Mouse (Mus musculus) embryonic fibroblast, embryonic 13.5 days (primary cell): Measurements from ENCODE around the gene Ddias.

ENCODE experiments used
- CTCF ChIP-seq: IDR thresholded peaks from 2 replicates; pipeline ENCODE4 v1.5.1; 2011; ENCODE audit warnings: mild to moderate bottlenecking, control low read depth, low read length, moderate library complexity, borderline replicate concordance; ENCODE audit not compliant: insufficient read depth
- POLR2A ChIP-seq: IDR thresholded peaks from 2 replicates; pipeline ENCODE4 v1.6.1; 2011; ENCODE audit warnings: low read depth, mild to moderate bottlenecking, control low read depth, low read length, moderate library complexity

DNA sequence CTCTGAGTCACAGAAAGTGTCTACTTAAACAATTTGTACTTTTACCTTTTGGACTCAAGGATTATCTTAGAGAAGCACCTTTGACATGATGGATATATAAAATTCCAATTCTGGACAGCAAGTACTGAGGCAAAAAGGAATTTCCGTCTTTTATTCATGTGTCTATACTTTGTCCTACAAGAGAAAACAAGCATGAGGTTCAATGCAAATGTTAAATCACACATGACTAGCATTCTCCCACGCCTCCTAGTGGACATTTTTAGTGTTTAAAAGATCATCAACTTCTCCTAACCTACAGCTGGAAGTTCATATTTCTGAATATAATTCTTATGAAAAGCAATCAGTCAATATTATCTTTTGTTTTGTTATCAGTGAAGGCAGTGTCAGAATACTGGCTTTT lies 7.5 kb downstream of the Ddias start:
- TF ChIP-seq POLR2A (no peak), CTCF (no peak)
